Mouse (Mus musculus): Measurements from ENCODE around the gene Lbr. TPM values are rescaled to one million over a fixed set of nuclear protein-coding genes. Genes with fewer than 3 reads are reported as not detected.

Lbr gene
- 33.7 and 42.9 TPM in 2 replicates for total RNA-seq (2021)
- long read RNA-seq, experiment 1, transcript Lbr-201 (14 exons, 3,510 nt): major isoform, 43 of 57 reads
- long read RNA-seq, experiment 1, partial matches to known transcripts: 7 of 57 reads
- long read RNA-seq, experiment 1, other reads (novel, unspliced or antisense): 7 of 57 reads
- long read RNA-seq, experiment 2, transcript Lbr-201 (14 exons, 3,510 nt): major isoform, 35 of 42 reads
- long read RNA-seq, experiment 2, partial matches to known transcripts: 2 of 42 reads
- long read RNA-seq, experiment 2, other reads (novel, unspliced or antisense): 5 of 42 reads

GRCm38 (mm10) chr1:181842781-181843180, at the start of gene Lbr:
Gene Lbr, minus strand, starts transcription at chr1:181843046.
- peak; percentile 23 for DNase-seq

GRCm38 (mm10) chr1:181889670-181890069, 46.8 kb upstream of the Lbr start:
- DNase-seq: no peak

- peak; percentile 94 for DNase-seq
Observed at GRCm38 (mm10) chr1:181888801-181889200, 46.0 kb upstream of the Lbr start.

GRCm38 (mm10) chr1:181881532-181881931, 38.7 kb upstream of the Lbr start:
- DNase-seq: peak; percentile 75

GRCm38 (mm10) chr1:181880752-181881325, 38.0 kb upstream of the Lbr start:
- DNase-seq: peak; percentile 22

- no peak for DNase-seq
Observed at GRCm38 (mm10) chr1:181878436-181878835, 35.6 kb upstream of the Lbr start.

- peak; percentile 14 for DNase-seq
Observed at GRCm38 (mm10) chr1:181877088-181877487, 34.2 kb upstream of the Lbr start.

- no peak for DNase-seq
Observed at GRCm38 (mm10) chr1:181876656-181877055, 33.8 kb upstream of the Lbr start.

- DNase-seq: no peak
Observed at GRCm38 (mm10) chr1:181873086-181873920, 30.5 kb upstream of the Lbr start.

GRCm38 (mm10) chr1:181872639-181873038, 29.8 kb upstream of the Lbr start:
- DNase-seq: no peak

GRCm38 (mm10) chr1:181866429-181867280, 23.8 kb upstream of the Lbr start:
- no peak for DNase-seq

- no peak for DNase-seq
Observed at GRCm38 (mm10) chr1:181865863-181866216, 23.0 kb upstream of the Lbr start.

- DNase-seq: no peak
Observed at GRCm38 (mm10) chr1:181864971-181865862, 22.4 kb upstream of the Lbr start.

GRCm38 (mm10) chr1:181863431-181863830, 20.6 kb upstream of the Lbr start:
- no peak for DNase-seq

GRCm38 (mm10) chr1:181862676-181863374, 20.0 kb upstream of the Lbr start:
- DNase-seq: no peak

GRCm38 (mm10) chr1:181861181-181861902, 18.5 kb upstream of the Lbr start:
- no peak for DNase-seq

- peak; percentile 82 for DNase-seq
Observed at GRCm38 (mm10) chr1:181860659-181861058, 17.8 kb upstream of the Lbr start.

- DNase-seq: no peak
Observed at GRCm38 (mm10) chr1:181856329-181856728, 13.5 kb upstream of the Lbr start.

- no peak for DNase-seq
Observed at GRCm38 (mm10) chr1:181854829-181855228, 12.0 kb upstream of the Lbr start.

All from adrenal gland, postnatal 14 days (tissue).